Mouse (Mus musculus) cerebellum, postnatal 4 days (tissue): ENCODE data around the gene Phf23.
"Not testable (repeated sequence)": the region's sequence is repeated elsewhere in the genome, so short reads cannot be mapped to it uniquely, and the experiment has no call there.

Experiments used
- DNase-seq, 2 experiments: peaks; one replicate each; pipeline ENCODE4 v3.0.0; 2022; ENCODE audit warnings: low spot score in 2 of 2, mixed read lengths in 1 of 2

Gene Phf23

GRCm38 (mm10) chr11:69999666-70000065, 4.1 kb downstream of the Phf23 start:
- no peak for DNase-seq

DNA sequence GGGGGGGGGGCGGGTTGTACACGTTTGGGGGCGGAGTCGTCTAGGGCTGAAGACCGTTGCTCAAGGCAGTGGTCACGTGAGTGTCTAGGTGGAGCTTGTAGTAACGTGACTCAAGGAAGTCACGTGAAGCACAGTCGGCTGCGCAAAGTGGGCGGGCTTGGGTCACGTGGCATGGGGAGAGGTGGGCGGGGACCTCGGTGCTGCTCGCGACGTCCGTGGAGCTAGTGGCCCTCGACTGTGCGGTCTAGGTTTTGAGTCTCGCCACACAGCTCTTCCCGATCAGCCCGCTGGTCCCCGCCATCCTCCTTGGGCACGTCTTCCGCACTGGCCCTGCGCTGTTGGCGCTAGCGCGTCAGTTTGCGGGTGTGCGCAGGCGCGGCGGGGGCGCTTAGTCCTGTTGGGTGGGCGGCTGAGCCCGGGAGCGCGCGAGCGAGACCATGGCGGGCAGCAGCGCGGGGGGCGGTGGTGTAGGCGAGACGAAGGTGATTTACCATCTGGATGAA, 4.9 kb downstream of the Phf23 start, which contains the start of gene Dvl2:
TSS of gene Dvl2 (plus strand) at position 200 of the 503 bp plus-strand sequence.
- DNase-seq, result peak; percentile 76 to 88

DNA sequence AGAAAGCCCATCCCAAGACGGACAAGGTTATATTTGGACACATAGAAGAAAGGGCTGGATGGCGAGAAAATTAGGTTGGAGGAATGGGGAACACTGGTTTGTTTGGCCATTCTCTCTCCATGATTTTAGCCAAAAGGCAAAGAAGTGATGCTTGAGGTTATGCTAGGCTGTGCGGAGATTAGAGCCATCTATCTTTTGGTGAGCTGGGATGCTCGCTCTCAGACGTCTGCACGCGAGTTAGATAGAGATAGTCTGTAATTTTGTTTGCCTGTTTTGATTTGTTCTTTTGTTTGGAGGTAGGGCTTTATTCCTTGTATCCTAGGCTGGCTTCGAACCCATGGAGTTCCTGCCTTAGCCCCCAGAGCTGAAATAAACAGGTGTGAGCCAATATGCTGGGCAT, 5.6 kb downstream of the Phf23 start:
- DNase-seq, result no peak

DNA sequence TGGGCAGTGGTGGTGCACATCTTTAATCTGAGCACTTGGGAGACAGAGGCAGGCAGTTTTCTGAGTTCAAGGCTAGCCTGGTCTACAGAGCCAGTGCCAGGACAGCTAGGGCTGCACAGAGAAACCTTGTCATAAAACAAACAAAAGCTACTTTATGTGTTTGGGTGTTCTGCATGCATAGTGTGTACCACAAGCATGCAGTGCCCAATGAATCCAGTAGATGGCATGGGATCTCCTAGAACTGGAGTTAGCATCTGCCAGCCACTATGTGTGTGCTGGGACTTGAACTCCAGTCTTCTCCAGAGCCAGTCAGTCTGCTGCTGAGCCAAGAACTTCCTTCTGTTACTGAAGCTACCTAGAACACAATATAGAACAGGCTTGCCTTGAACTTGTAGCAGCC, 6.3 kb downstream of the Phf23 start:
- DNase-seq, result peak in 1 of 2 experiments; percentile 59

GRCm38 (mm10) chr11:70002471-70002870, 6.9 kb downstream of the Phf23 start:
- DNase-seq, result no peak

- no peak for DNase-seq
Measured at GRCm38 (mm10) chr11:70005521-70005920, 9.9 kb downstream of the Phf23 start.

- no peak for DNase-seq
Measured at GRCm38 (mm10) chr11:70010033-70010432, 14.5 kb downstream of the Phf23 start.

DNA sequence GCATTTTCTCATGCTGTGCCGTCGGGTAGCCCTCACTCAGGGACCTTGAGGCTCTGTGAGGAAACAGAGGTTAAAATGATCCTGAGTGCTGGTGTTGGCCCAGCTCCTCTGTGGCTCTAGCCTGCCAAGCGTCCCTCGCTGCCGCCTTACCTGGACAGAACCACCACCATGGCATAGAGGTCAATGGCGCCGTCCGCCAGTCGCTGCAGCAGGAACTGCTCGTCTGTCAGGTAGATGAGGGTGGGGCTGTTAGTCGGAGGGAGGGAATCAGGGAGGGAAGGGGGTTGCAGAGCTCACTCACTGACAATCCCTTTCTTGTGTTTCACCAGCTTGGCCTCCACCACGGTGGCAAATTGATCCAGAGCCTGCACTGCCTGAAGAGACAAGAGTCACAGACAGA, 15.0 kb downstream of the Phf23 start:
- no peak for DNase-seq

DNA sequence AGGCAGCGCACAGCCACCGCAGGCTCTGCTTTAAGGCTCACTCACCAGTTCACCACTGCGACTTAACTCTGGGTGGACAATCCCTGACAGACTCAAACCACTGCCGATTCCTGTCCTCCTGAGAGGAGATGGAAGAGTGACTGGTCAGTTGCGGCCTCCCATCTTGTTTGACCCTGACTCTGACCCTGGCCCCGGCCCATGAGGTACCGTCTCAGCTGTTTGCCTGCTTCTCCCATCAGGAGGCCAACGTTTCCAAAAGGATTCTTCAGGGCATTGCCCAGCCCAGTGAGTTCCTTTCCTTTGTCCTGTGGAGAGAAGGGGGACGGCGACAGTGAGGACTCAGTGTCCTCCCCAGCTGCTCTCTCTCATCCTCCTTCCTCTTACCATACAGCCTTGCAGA, 15.4 kb downstream of the Phf23 start:
- no peak for DNase-seq

DNA sequence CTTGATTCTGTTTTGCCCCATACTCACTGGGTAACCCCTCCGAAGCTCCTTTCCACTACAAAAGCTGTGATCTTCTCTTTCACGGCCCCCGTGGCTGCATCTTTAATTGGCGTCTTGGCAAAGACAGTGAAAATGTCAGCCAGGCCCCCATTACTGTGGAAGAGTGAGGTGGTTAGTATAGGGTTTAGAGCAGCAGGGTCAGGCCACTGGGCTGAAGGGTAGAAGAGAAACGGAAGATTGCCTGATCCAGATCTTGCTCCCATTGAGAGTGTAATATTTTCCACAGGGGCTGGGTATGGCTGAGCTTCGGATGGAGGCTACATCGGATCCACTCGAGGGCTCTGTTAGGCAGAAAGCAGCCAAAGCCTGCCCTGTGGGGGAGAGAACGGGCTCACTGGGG, 17.4 kb downstream of the Phf23 start:
- DNase-seq, result no peak

DNA sequence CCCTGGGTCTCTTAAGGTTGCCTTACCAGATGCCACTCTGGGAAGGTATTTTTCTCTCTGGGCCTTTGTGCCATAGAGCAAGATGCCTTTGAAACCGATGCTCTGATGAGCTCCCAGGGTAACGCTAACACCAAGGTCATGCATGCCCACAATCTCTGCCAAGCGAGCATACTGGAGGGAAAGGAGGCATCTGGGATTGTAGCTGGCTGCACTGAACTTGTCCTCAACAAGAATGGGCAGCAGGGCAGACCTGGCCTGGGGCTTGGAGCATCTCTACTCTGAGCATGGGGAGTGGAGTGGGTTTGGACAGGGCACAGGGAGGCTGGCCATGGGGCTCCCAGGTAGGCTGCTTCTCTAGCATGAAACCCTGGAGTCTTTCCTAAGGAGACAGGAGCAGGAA, 17.8 kb downstream of the Phf23 start:
- DNase-seq, result no peak

GRCm38 (mm10) chr11:70014051-70014450, 18.5 kb downstream of the Phf23 start:
- DNase-seq, result no peak

GRCm38 (mm10) chr11:70014880-70015558, 19.4 kb downstream of the Phf23 start, which contains the start of gene Acadvl:
Gene Acadvl (minus strand): TSS chr11:70015411.
- DNase-seq, result peak; percentile 80 to 81

- DNase-seq, result no peak
Measured at GRCm38 (mm10) chr11:70015677-70016076, 20.1 kb downstream of the Phf23 start.

- DNase-seq, result not testable (repeated sequence)
Measured at GRCm38 (mm10) chr11:70016177-70016576, 20.6 kb downstream of the Phf23 start.

DNA sequence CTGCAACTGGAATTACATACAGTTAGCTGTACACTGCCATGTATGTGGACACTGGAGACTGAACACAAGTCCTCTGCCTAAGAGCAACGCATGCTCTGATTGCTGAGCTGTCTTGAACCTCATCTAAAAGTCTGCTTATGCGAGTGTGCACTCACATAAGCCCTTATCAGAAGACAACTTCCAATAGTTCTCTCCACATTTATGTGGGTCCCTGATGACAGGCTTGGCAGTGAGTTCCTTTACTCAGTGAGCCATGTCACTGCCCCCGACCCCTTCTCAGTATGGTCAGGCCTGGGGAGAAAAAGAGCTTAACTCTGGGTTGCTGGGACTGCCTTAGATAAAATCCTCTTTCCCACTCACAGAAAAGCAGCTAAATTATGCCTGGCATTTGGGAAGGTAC, 21.1 kb downstream of the Phf23 start, which contains the start of gene Dlg4:
TSS of gene Dlg4 (plus strand) at position 274 of the 400 bp plus-strand sequence.
- DNase-seq, result no peak

GRCm38 (mm10) chr11:70017199-70017767, 21.7 kb downstream of the Phf23 start:
- no peak for DNase-seq

DNA sequence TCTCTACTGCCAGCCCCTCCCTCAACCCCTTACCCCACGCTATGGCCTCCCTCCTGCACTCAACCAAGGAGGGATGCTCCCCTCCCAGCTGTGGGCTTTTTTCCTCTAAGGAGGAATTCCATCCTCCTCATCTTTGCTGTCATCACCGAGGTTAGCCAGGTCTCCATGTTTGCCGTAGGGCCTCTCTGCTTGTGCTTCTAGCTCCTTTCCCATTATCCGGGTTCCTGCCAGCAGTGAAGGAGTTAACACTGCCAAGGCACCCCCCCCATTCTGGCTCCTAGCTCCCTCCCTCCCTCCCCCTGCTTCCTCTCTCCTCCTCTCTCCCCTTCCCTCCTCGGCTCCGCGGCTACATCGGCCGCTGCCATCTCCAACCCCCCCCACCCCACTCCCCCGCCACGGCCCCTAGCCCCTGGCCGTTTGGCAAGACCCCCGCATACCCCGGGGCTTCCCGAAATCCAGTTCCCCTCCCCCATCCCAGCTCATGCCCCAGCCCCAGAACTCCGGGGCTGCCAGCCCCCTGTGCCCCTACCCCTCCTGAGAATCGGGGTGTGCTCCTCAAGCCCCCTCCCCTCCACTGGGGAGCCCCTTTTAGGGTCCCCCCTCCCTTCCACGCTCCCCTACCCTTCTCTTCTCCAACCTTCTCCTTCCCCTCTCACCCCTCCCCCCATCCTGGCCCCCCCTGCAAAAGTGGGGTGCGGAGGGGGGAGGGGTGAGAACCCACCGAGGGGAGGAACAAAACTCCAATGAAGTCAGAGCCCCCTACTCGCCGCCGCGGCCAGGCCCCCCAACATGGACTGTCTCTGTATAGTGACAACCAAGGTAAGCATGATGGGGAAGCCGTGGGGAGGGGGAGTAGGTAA, 22.8 kb downstream of the Phf23 start:
- peak in 1 of 2 experiments; percentile 74 for DNase-seq

DNA sequence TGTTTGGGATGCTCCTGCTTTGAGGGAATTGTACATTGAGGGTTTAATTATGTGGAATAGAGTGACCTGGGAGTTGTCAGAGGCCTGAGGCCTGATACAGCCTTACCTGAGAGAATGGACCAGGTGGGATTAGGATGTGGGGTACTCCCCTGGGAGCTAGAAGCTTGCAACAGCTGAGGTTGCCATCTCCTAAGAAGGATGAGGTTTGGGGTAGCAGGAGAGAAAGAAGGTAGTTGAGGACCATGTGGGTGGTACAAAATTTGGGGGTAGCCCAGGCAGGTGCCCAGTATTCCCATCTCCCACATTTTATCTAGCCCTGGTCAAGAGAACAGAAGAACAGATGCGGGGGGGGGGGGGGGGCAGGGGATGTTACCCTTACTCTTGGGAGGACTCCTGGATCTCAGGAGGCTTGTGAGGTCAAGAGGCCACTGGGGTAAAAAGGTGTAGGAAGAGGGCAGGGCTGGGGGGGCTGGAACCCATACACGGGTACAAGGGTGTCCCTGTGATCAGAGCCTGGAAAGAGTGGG, 24.0 kb downstream of the Phf23 start:
- DNase-seq, result no peak

DNA sequence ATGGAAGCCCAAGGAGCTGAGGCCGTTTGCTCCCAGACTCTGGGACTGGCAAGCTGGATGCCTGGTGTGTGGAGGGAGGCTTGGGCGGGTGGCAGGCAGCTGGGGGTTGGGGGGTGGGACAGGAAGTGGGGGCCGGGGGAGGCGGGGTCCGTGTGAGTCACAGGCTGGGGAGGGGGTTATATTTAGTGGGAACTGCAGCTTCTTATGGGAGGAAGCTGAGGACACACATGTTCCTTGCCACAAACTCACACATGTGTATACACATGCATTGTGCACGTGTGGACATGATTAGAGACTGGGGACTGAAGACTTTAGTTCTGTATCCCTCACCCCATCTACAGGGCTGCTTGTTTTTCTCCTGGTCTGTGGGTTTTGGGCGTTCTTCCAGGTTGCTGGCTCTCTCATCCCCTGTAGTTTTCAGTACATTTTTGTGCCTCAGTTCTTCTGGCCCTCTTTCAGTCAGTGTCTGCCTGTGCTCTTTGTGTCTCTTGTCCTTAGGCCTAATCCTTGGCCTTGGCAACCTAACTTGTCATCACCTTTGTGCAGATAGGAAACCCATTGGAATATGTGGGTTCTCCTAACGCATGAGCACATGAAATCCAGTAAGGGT, 24.6 kb downstream of the Phf23 start:
- no peak for DNase-seq

DNA sequence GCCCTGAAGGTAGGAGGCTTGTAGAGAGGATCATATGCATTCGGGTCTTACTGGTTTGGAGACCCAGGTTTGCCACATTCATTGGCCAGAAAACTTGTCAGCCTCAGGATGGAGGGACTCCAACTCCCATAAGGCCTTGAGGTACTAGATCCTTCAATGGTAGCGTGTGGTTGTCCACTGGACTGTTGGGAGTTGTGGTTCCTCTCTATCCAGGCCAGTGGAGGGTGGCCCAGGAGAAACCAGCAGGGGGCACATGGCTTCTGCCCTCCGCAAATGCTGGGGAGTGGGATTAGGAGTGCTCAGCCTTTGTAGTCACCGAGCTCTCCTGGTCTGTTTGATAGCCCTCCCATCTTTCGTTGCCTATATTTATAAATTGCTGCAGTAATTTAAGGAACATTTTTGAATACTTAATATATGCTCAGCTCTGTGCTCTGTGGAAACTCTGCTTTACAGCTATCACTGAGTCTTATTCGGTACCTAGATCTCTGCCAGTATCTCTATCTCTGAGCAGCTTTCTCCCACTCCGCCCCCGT, 25.2 kb downstream of the Phf23 start:
- peak in 1 of 2 experiments; percentile 77 for DNase-seq
